Mouse (Mus musculus) spleen, postnatal 10 days (tissue): ENCODE results near the gene Tnc.

Experiments used
- DNase-seq, 2 experiments: peaks; one replicate each; pipeline ENCODE4 v3.0.0; 2021 to 2022; ENCODE audit warnings: low spot score in 2 of 2

Tnc gene

GRCm38 (mm10) chr4:64025591-64025990 lies 21.2 kb downstream of the Tnc start:
- DNase-seq = no peak

- no peak for DNase-seq
These were observed 22.6 kb downstream of the Tnc start for GRCm38 (mm10) chr4:64024041-64024779.

- DNase-seq = no peak
These were observed 25.8 kb downstream of the Tnc start for GRCm38 (mm10) chr4:64020930-64021589.

DNA sequence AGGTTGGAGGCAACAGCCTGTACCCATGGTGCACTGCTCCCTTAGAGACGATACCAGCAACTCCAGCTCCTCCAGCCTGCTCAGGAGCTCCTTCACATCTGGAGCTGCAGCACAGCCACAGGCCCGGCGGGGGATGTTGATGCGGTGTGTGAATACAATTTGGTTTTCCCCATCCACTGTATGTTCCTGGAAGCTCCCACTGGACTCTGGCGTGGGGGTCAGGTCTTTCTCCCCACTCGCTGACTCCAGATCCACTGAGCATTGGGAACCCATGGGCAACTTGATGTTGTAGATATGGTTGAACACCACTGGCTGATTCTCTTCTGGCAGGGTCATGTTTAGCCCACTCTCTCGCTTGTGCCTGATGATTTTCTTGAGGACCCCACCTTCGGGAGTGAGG lies 26.7 kb downstream of the Tnc start:
- no peak for DNase-seq

- no peak for DNase-seq
These were observed 35.5 kb downstream of the Tnc start for GRCm38 (mm10) chr4:64011308-64011707.

DNA sequence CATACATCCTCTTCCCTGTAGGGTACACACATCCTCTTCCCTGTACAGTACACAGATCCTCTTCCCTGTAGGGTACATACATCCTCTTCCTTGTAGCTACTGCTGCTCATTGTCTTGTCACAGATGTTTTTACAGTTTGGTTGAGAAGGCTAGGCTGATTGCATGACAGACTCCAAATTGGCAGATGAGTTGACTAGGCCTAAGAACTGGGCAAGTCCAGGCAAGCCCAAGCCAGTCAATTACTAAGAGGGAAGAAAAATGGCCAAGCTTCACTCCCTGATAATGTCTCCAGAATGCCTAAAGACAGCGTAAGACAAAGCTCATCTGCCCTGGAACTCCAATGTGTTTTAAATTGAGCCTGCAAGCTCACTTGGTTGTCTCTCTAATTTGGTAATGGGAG lies 36.9 kb downstream of the Tnc start:
- DNase-seq = no peak

DNA sequence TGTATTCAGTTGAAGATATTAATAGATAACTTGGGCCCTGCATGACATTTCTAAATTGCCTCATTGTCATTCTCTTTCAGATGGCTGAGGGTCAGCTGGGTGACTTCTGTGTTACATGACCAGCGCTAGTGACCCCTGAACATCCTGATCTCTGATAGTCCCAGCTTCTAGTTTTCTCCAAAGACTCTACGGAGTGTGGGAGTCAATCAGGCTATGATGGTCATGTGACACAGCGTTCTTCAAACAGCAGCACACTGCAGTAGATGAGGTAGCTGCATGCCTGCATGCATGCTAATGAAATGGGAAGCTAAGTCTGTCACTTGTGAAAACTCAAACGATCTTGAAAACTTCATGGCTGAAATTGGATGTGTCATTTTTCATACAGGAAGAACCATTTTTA lies 41.6 kb downstream of the Tnc start:
- DNase-seq = no peak

DNA sequence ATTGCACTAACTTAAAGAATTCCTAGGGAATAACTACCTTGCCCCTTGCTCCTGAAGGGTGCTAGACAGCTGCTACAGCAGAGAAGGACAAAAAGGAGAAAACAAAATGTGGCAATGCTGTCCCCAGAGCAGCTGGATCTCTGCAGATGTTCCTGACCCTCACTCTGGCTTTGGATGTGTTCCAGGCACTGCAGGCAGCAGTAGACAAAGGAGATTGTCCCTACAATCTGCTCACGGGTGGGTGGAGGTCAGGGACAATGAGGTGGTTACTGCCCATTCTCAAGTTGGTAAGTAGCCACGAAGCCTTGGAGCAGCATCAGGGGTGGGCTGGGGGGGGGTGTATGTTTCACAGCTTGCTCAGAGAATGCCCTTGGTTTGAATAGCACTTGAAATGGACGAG lies 43.1 kb downstream of the Tnc start:
- DNase-seq = no peak

DNA sequence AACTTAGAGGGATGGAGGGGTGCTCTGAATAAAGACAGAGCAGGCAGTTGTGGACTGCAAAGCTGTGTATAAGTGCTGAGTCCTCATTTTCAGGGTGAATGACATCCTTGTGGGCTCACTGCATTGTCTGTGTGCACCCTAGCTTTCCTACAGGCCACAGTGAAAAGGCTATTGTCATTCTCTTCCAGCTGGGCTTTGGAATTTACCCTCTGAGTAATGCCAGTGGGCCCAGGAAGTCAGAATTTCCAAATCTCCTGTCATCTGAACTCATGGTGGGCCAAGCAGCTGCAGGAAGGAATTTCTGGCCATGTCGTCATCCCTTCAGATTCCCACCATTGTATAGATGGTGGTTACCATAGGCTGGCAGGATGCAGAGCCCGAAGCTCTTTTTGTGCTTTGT lies 44.6 kb downstream of the Tnc start:
- no peak for DNase-seq

- DNase-seq = no peak
These were observed 46.0 kb downstream of the Tnc start for GRCm38 (mm10) chr4:64000788-64001187.

GRCm38 (mm10) chr4:64000293-64000692 lies 46.5 kb downstream of the Tnc start:
- no peak for DNase-seq

DNA sequence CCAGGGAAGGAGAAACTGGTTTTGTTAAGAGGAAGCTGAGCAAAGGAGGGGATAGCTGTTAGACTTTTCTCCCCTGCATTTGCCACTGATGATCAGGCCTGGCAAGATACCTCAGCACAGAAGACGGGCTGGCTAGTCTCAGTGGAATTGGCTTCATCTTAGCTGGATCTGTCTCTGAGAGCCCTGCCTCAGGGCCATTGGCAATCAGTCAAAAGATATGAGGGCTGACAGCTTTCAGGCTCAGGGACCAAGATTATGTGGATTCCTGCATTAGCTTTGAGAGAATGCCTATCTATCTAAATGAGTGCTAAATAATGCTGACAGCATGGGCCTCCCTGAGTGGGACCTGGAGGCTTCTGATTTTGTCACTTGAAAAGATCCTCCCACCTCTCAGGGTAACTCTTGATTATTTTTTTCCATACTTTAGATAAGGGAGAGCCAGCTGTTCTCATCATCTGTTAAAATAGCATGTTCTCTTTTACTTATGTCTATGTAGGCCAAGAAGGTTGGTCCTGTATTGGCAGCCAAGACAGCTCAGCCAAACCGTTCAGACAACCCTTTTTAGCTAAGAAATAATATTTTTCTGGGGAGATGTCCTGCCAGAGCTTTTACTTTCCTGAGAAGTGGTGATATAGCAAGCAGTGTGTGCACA lies 53.2 kb downstream of the Tnc start:
- no peak for DNase-seq

- DNase-seq = no peak
These were observed 56.6 kb downstream of the Tnc start for GRCm38 (mm10) chr4:63990216-63990615.

DNA sequence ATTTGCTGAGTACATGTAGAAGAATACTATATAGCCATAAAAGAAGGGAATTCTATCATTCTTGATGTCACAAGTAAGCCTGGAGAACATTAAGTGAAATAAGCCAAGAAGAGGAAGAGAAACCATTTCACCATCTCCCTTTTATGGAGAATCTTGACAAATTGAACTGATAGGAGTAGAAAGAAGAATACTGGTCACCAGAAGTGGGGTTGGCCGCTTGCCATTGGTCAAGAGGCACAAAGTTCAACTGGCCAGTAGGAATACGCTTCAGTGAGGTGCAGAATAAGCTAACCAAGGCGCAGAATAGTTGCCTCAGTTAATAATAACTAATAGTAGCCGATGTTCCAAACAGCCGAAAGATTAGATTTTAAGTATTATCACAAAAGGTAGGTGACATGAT lies 58.7 kb downstream of the Tnc start:
- DNase-seq = no peak

GRCm38 (mm10) chr4:63986576-63986975 lies 60.2 kb downstream of the Tnc start:
- DNase-seq = no peak

DNA sequence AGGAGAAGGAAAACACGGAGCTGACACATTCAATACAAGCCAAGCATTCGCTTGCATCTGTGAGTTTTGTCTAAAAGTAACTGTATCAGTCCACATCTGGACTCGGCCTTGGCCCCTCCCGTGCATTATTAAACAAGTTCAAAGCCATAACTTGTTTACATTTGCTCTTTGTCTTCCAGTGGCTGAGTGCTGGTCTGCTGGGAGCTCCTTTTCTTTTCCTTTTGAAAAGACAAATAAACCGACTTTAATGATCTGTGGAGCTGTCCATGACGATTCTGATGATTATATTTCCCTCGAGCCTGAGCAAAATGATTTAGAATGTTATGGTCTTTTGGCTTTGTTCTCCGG lies 63.7 kb downstream of the Tnc start:
- no peak for DNase-seq

GRCm38 (mm10) chr4:63982425-63983097 lies 64.3 kb downstream of the Tnc start:
- no peak for DNase-seq

- DNase-seq = no peak
These were observed 66.5 kb downstream of the Tnc start for GRCm38 (mm10) chr4:63980211-63980794.

DNA sequence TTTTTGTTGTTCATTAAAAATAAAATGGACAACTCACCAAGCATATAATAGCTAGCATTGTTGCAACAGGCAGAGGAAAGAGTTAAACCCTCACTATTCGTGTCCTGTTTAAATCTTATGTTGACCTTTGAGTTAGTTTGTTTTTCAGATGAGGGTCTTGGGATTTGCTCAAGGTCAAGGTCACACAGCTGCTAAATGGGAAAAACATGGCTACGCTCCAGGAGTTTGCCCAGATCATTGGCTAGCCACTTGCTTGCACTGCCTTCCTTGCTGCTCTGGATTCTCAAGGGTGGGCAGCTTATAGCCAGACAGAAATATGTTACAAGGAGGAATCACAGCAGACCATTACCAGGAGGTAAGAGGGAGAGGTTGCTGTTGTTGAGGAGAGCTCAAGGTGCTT lies 67.2 kb downstream of the Tnc start:
- DNase-seq = no peak

DNA sequence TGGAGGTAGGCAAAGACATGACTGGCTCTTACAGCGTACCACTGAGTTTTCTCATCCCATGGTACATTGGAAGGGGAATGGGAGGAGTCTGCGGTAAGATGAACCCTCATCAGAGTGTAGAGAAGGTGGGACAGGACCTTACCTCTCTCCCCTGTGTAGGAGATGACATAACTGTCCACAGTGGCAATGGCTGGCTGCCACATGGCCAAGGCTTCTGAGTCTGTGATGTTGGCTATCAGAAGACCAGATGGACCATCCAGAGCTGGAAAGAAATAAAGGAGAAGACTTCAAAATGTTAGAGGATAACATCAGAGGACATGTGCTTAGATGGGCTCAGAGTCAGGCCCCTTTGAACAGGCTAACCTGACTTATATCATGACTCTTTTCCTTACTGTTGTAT lies 74.3 kb downstream of the Tnc start:
- DNase-seq = no peak

DNA sequence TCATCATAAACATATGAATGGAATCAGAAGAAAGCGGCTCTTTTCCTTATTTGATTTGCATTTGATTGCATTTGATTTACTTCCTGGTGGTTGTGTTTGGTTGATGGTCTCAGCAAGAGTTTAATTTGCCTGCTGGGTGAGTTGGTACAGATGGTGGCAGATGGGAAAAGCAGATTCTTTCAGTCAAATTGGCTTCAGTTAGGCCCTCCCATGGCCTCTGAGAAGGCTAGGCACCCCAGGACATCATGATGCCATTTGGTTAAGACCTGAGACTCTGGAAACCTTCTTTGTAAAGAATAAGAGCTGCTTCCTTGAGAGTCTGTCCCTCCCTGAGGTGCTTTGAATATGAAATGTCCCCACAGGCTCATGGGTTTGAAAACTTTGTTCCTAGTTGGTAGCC lies 75.1 kb downstream of the Tnc start:
- DNase-seq = no peak

DNA sequence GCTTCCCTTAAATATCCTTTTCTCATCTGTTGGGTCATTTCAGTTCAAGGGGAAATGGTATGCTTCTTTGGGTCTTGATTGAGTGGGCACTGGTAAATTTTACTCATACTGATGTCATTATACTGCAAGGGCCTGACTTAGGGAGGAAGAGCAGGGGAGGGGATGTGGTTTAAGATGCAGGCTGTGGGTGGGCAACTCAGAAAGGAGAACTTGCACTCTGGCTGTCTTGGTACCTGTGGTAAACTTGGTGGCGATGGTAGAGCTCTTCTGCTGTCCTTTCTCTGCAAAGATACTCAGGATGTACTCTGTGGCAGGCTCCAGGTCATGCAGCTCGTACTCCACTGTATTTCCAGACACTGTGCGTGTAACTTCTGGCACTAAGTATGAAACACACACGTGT lies 75.9 kb downstream of the Tnc start:
- DNase-seq = no peak
